Mouse (Mus musculus) left cerebral cortex, adult 9 months (tissue): ENCODE data around the gene Prrc2b.

Source experiments
- DNase-seq, 2 experiments: peaks; one replicate each; pipeline ENCODE4 v3.0.0; 2022; ENCODE audit warnings: low spot score in 2 of 2

Gene Prrc2b

GRCm38 (mm10) chr2:32134039-32134438 is 16.8 kb upstream of the Prrc2b start:
- peak; percentile 63 to 97 for DNase-seq

- peak; percentile 95 to 98 for DNase-seq
Observed at GRCm38 (mm10) chr2:32137667-32138266, 13.1 kb upstream of the Prrc2b start.

- DNase-seq: no peak
Observed at GRCm38 (mm10) chr2:32139377-32139776, 11.5 kb upstream of the Prrc2b start.

- DNase-seq: no peak
Observed at GRCm38 (mm10) chr2:32140498-32140934, 10.4 kb upstream of the Prrc2b start.

GRCm38 (mm10) chr2:32141602-32142001 is 9.3 kb upstream of the Prrc2b start:
- no peak for DNase-seq

- no peak for DNase-seq
Observed at GRCm38 (mm10) chr2:32142368-32142767, 8.5 kb upstream of the Prrc2b start.

- no peak for DNase-seq
Observed at GRCm38 (mm10) chr2:32144633-32145032, 6.2 kb upstream of the Prrc2b start.

GRCm38 (mm10) chr2:32146617-32147162 is 4.2 kb upstream of the Prrc2b start:
- DNase-seq: no peak

- no peak for DNase-seq
Observed at GRCm38 (mm10) chr2:32150135-32150534, 747 bp upstream of the Prrc2b start.

- DNase-seq: no peak
Observed at GRCm38 (mm10) chr2:32150562-32150923, 339 bp upstream of the Prrc2b start.

GRCm38 (mm10) chr2:32151660-32152366 is 931 bp downstream of the Prrc2b start:
- DNase-seq: no peak

GRCm38 (mm10) chr2:32152367-32153034 is 1.6 kb downstream of the Prrc2b start:
- DNase-seq: no peak

GRCm38 (mm10) chr2:32153041-32153790 is 2.3 kb downstream of the Prrc2b start:
- DNase-seq: no peak

- DNase-seq: no peak
Observed at GRCm38 (mm10) chr2:32153791-32154119, 2.9 kb downstream of the Prrc2b start.

GRCm38 (mm10) chr2:32154334-32154997 is 3.6 kb downstream of the Prrc2b start:
- DNase-seq: no peak

- DNase-seq: no peak
Observed at GRCm38 (mm10) chr2:32154998-32155541, 4.2 kb downstream of the Prrc2b start.

GRCm38 (mm10) chr2:32155614-32156013 is 4.7 kb downstream of the Prrc2b start:
- no peak for DNase-seq

- DNase-seq: no peak
Observed at GRCm38 (mm10) chr2:32156645-32157044, 5.8 kb downstream of the Prrc2b start.

- DNase-seq: no peak
Observed at GRCm38 (mm10) chr2:32157328-32157727, 6.4 kb downstream of the Prrc2b start.

GRCm38 (mm10) chr2:32158616-32159239 is 7.8 kb downstream of the Prrc2b start:
- no peak for DNase-seq

GRCm38 (mm10) chr2:32160525-32160924 is 9.6 kb downstream of the Prrc2b start:
- no peak for DNase-seq
